ENCODE assay signal across 8 mouse cellular contexts in genomic region chr5:38516267-38516666, GRCm38 (mm10). TPM values are rescaled to one million over a fixed set of nuclear protein-coding genes. Genes with fewer than 3 reads are reported as not detected.
DNase-seq lines count a peak whose midpoint lies in the region; ATAC-seq lines count a peak whose summit lies in the region.

No protein-coding gene starts in this region.

- peak; percentile 15 for DNase-seq in adrenal gland, postnatal 25 days
- DNase-seq in adrenal gland, adult 8-10 months = no peak
- peak; percentile 43 for DNase-seq in neural tube, embryonic 11.5 days (ENCODE audit: low spot score)
- DNase-seq in embryo, embryonic 9.5 days (ENCODE audit: extremely low spot score) = peak; percentile 22
- peak; percentile 51 to 70 for DNase-seq in layer of hippocampus, postnatal 14 days (ENCODE audit: low spot score in 2 of 2)
- peak; percentile 24 for DNase-seq in mesoderm, embryonic 11.5 days (ENCODE audit: low read depth, low spot score)

- H3K27ac ChIP-seq in neural tube, embryonic 11.5 days (ENCODE audit: low read depth, low read length) = no peak overlapping the region
- no peak overlapping the region for H3K27ac ChIP-seq in neural tube, embryonic 15.5 days (replicated peaks)

- H3K9ac ChIP-seq in neural tube, embryonic 11.5 days (ENCODE audit: low read length) = no peak overlapping the region
- no peak overlapping the region for H3K9ac ChIP-seq in neural tube, embryonic 15.5 days (replicated peaks)

- no peak overlapping the region for H3K4me2 ChIP-seq in neural tube, embryonic 11.5 days (ENCODE audit: low read depth)
- no peak overlapping the region for H3K4me2 ChIP-seq in neural tube, embryonic 15.5 days

- H3K4me1 ChIP-seq in neural tube, embryonic 11.5 days (ENCODE audit: control insufficient read depth, insufficient read depth, low read length) = no peaks in the 10 kb centered on the region; the same call in 1 of the 2 replicates
- H3K4me1 ChIP-seq in neural tube, embryonic 15.5 days = no peaks in the 10 kb centered on the region

- no peak for ATAC-seq in neural tube, embryonic 11.5 days (ENCODE audit: insufficient read depth, low FRiP score, low TSS enrichment)
- no peak for ATAC-seq in neural tube, embryonic 15.5 days (ENCODE audit: low FRiP score)
- ATAC-seq in erythroid progenitor cell, adult 5-6 weeks (replicated peaks; ENCODE audit: low FRiP score, poor library complexity, severe bottlenecking) = no peak

- H3K9me3 ChIP-seq in neural tube, embryonic 11.5 days (ENCODE audit: control insufficient read depth, low read length) = no peaks in the 10 kb centered on the region
- no peaks in the 10 kb centered on the region for H3K9me3 ChIP-seq in neural tube, embryonic 15.5 days (replicated peaks)

- no peaks in the 10 kb centered on the region for H3K27me3 ChIP-seq in neural tube, embryonic 11.5 days (ENCODE audit: control insufficient read depth, insufficient read depth, low read length)
- H3K27me3 ChIP-seq in neural tube, embryonic 15.5 days (replicated peaks) = no peaks in the 10 kb centered on the region

- WGBS in neural tube, embryonic 11.5 days = 62% methylated on average over 6 of the region's 6 CpGs
- WGBS in neural tube, embryonic 15.5 days = 61% methylated on average over 6 of the region's 6 CpGs

- H3K4me3 ChIP-seq in neural tube, embryonic 11.5 days (ENCODE audit: low read depth, low read length) = no peak overlapping the region
- no peak overlapping the region for H3K4me3 ChIP-seq in neural tube, embryonic 15.5 days (replicated peaks)

- H3K36me3 ChIP-seq in neural tube, embryonic 11.5 days (ENCODE audit: control insufficient read depth, insufficient read depth, low read length) = no peaks in the 10 kb centered on the region
- no peaks in the 10 kb centered on the region for H3K36me3 ChIP-seq in neural tube, embryonic 15.5 days

RNA-seq across cellular contexts. Expression of gene Slc2a9, which starts 13.3 kb away (rescaled TPM):
- 2.7 and 2.8 TPM in 2 replicates for total RNA-seq in adrenal gland, postnatal 25 days (2021)
- 1 to 10 TPM; 1.4 to 6.2 (median 3.7) TPM for total RNA-seq in adrenal gland, adult 8-10 months (2022)
- 0.18 and 0.77 TPM in 2 replicates for polyA plus RNA-seq in neural tube, embryonic 11.5 days (2014; fragmentation: Nextera tagmentation; extraction: Ambion mirVana)
- polyA plus RNA-seq in neural tube, embryonic 15.5 days (2015; fragmentation: Nextera tagmentation; extraction: Ambion mirVana) = 0.44 and 0.95 TPM in 2 replicates
- 1 to 10 TPM; 2.8 to 2.9 TPM for total RNA-seq in layer of hippocampus, postnatal 14 days (2021)
- 2.9 TPM in 1 of 2 replicates, not detected in the other for total RNA-seq in erythroid progenitor cell, adult 5-6 weeks (2015; ENCODE audit: low replicate concordance)
- total RNA-seq in erythroid progenitor cell, adult 5-6 weeks (2017; ENCODE audit: low replicate concordance) = 0.90 TPM in 1 of 2 replicates, not detected in the other

RNA-seq across cellular contexts. Expression of gene Wdr1, which starts 46.8 kb away (rescaled TPM):
- total RNA-seq in adrenal gland, postnatal 25 days (2021) = 119 and 124 TPM in 2 replicates
- 100 to 1,000 TPM; 119 to 140 (median 124) TPM for total RNA-seq in adrenal gland, adult 8-10 months (2022)
- polyA plus RNA-seq in neural tube, embryonic 11.5 days (2014; fragmentation: Nextera tagmentation; extraction: Ambion mirVana) = 170 and 179 TPM in 2 replicates
- 170 and 202 TPM in 2 replicates for polyA plus RNA-seq in neural tube, embryonic 15.5 days (2015; fragmentation: Nextera tagmentation; extraction: Ambion mirVana)
- total RNA-seq in layer of hippocampus, postnatal 14 days (2021) = 100 to 1,000 TPM; 242 to 257 TPM
- total RNA-seq in erythroid progenitor cell, adult 5-6 weeks (2015; ENCODE audit: low replicate concordance) = 51.9 and 78.0 TPM in 2 replicates
- 46.1 and 46.3 TPM in 2 replicates for total RNA-seq in erythroid progenitor cell, adult 5-6 weeks (2017; ENCODE audit: low replicate concordance)
